Mouse (Mus musculus): ENCODE results near the gene Cort. TPM values are rescaled to one million over a fixed set of nuclear protein-coding genes. Genes with fewer than 3 reads are reported as not detected.
"Not testable (repeated sequence)": the region's sequence is repeated elsewhere in the genome, so short reads cannot be mapped to it uniquely, and the experiment has no call there.

Gene Cort
- not detected in 2 replicates for polyA plus RNA-seq (2015; fragmentation: Nextera tagmentation; extraction: Ambion mirVana)

GRCm38 (mm10) chr4:149126663-149127062, at the start of gene Cort:
Gene Cort, minus strand, starts transcription at chr4:149126763.
- Histone ChIP-seq H3K4me2 (replicated peaks; ENCODE audit: low read depth) (no peak within 1 kb of the TSS), H3K9ac (ENCODE audit: low read depth, low read length) (0 out of 2 replicates have a peak within 1 kb of the TSS, but pooled peaks have one; percentile 3), H3K4me1 (replicated peaks; ENCODE audit: control insufficient read depth, insufficient read depth, low read length) (no peaks in the 10 kb centered on the region), H3K9me3 (ENCODE audit: control insufficient read depth) (no peaks in the 10 kb centered on the region), H3K4me3 (ENCODE audit: low read depth, low read length) (no peak within 1 kb of the TSS), H3K27me3 (replicated peaks; ENCODE audit: control insufficient read depth, insufficient read depth, low read length) (no peaks in the 10 kb centered on the region), H3K27ac (ENCODE audit: low read depth, low read length) (no peak within 1 kb of the TSS), H3K36me3 (ENCODE audit: control insufficient read depth, insufficient read depth) (peaks cover 4% of the 10 kb centered on the region; the same call in 1 of the 2 replicates)
- no peak for TF ChIP-seq CTCF (IDR thresholded peaks at IDR 0.05; ENCODE audit: low read depth)
- ATAC-seq = no peak
- WGBS = 81% methylated on average over 11 of the region's 11 CpGs

- H3K9ac ChIP-seq (ENCODE audit: low read depth, low read length) = no peak overlapping the region
- 80% methylated on average over 6 of the region's 6 CpGs for WGBS
- ATAC-seq = no peak
Measured at GRCm38 (mm10) chr4:149173661-149174060, 47.1 kb upstream of the Cort start.

GRCm38 (mm10) chr4:149172666-149173065, 46.1 kb upstream of the Cort start:
- Histone ChIP-seq H3K36me3 (ENCODE audit: control insufficient read depth, insufficient read depth) (no peaks in the 10 kb centered on the region), H3K27me3 (replicated peaks; ENCODE audit: control insufficient read depth, insufficient read depth, low read length) (no peaks in the 10 kb centered on the region), H3K4me1 (replicated peaks; ENCODE audit: control insufficient read depth, insufficient read depth, low read length) (peaks cover 3% of the 10 kb centered on the region; the same call in 1 of the 2 replicates), H3K4me3 (ENCODE audit: low read depth, low read length) (no peak overlapping the region), H3K9me3 (ENCODE audit: control insufficient read depth) (no peaks in the 10 kb centered on the region), H3K9ac (ENCODE audit: low read depth, low read length) (no peak overlapping the region; the same call in 1 of the 2 replicates), H3K27ac (ENCODE audit: low read depth, low read length) (no peak overlapping the region), H3K4me2 (replicated peaks; ENCODE audit: low read depth) (no peak overlapping the region)
- ATAC-seq = no peak
- WGBS = 66% methylated on average over 2 of the region's 2 CpGs
- no peak for TF ChIP-seq CTCF (IDR thresholded peaks at IDR 0.05; ENCODE audit: low read depth)

More at GRCm38 (mm10) chr4:149173661-149174060, 47.1 kb upstream of the Cort start:
- no peak overlapping the region for H3K27ac ChIP-seq (ENCODE audit: low read depth, low read length)
- peaks cover 3% of the 10 kb centered on the region; the same call in 1 of the 2 replicates for H3K4me1 ChIP-seq (replicated peaks; ENCODE audit: control insufficient read depth, insufficient read depth, low read length)
- H3K36me3 ChIP-seq (ENCODE audit: control insufficient read depth, insufficient read depth) = no peaks in the 10 kb centered on the region
- no peak for TF ChIP-seq CTCF (IDR thresholded peaks at IDR 0.05; ENCODE audit: low read depth)
- no peaks in the 10 kb centered on the region for H3K27me3 ChIP-seq (replicated peaks; ENCODE audit: control insufficient read depth, insufficient read depth, low read length)
- no peaks in the 10 kb centered on the region for H3K9me3 ChIP-seq (ENCODE audit: control insufficient read depth)
- no peak overlapping the region for H3K4me3 ChIP-seq (ENCODE audit: low read depth, low read length)
- no peak overlapping the region for H3K4me2 ChIP-seq (replicated peaks; ENCODE audit: low read depth)

DNA sequence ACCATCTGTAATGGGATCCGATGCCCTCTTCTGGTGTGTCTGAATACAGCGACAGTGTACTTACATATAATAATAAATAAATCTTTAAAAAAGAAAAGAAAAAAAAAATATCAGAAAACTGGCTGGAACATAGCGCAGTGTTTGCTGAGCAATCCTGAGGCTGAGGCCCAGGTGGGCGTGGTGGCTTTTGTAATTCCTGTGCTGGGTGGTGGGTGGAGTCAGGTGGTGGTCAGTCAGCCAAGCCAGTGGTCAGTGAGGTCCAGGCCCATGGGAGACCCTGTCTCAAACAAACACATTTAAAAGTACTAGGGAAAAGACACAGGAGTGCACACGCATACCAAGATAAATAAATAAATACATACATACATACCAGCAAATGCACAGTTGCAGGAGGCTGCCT, 45.5 kb upstream of the Cort start:
- Histone ChIP-seq H3K9me3 (ENCODE audit: control insufficient read depth) (no peaks in the 10 kb centered on the region), H3K9ac (ENCODE audit: low read depth, low read length) (no peak overlapping the region), H3K4me3 (ENCODE audit: low read depth, low read length) (no peak overlapping the region), H3K4me2 (replicated peaks; ENCODE audit: low read depth) (no peak overlapping the region), H3K36me3 (ENCODE audit: control insufficient read depth, insufficient read depth) (no peaks in the 10 kb centered on the region), H3K4me1 (replicated peaks; ENCODE audit: control insufficient read depth, insufficient read depth, low read length) (peaks cover 3% of the 10 kb centered on the region; the same call in 1 of the 2 replicates), H3K27ac (ENCODE audit: low read depth, low read length) (no peak overlapping the region), H3K27me3 (replicated peaks; ENCODE audit: control insufficient read depth, insufficient read depth, low read length) (no peaks in the 10 kb centered on the region)
- TF ChIP-seq CTCF (IDR thresholded peaks at IDR 0.05; ENCODE audit: low read depth) = no peak
- WGBS = 82% methylated on average over 5 of the region's 5 CpGs
- no peak for ATAC-seq

DNA sequence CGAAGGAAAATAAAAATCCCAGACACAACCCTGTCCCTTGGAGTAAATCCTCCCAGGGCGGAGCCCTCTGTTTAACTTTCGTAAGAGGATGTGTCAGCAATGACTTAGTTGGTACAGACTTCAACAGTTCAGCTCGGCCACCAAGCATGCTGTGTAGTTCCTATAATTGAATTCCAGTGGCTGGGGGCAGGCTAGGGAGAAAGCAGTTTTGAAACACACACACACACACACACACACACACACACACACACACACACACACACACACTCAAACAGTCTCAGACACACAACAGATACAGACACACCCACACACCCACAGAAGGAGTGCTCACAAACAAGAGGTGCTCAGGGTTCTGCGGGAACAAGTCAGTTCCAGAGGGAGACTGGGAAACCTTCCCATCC, 45.0 kb upstream of the Cort start:
- WGBS = 28% methylated on average over 5 of the region's 5 CpGs

DNA sequence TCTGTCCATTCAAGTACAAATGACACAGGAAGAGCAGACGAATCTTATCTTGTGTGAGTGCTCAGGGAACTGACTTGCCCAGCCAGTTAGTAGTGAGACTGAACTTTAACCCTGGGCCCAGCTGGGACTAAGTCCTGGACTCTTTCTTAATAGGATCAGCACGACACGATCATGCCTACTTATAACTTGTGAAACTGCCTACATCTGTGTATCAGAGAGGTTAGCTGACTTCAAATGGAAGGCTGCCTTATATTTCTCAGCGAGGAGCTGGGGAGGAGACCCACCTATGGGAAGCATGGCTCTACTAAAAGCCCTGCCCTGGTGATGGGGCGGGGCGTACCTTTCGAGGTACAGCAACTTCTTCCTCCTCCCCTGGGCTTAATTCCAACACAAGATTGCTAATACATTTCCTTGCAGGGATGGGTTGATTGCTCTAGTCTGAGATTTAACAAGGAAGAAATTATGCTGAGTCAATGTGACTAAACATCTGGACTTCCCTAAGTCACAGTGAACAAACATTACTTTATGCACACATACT, 43.9 kb upstream of the Cort start:
- WGBS = 24% methylated on average over 7 of the region's 7 CpGs
- H3K4me2 ChIP-seq (replicated peaks; ENCODE audit: low read depth) = peak overlapping the region; percentile 43
- H3K36me3 ChIP-seq (ENCODE audit: control insufficient read depth, insufficient read depth) = no peaks in the 10 kb centered on the region
- no peak overlapping the region for H3K4me3 ChIP-seq (ENCODE audit: low read depth, low read length)
- no peak overlapping the region for H3K9ac ChIP-seq (ENCODE audit: low read depth, low read length)
- H3K27ac ChIP-seq (ENCODE audit: low read depth, low read length) = peak overlapping the region; percentile 94
- H3K9me3 ChIP-seq (ENCODE audit: control insufficient read depth) = no peaks in the 10 kb centered on the region
- TF ChIP-seq CTCF (IDR thresholded peaks at IDR 0.05; ENCODE audit: low read depth) = no peak
- peak; percentile 76 for ATAC-seq
- peaks cover 5% of the 10 kb centered on the region for H3K4me1 ChIP-seq (replicated peaks; ENCODE audit: control insufficient read depth, insufficient read depth, low read length)
- no peaks in the 10 kb centered on the region for H3K27me3 ChIP-seq (replicated peaks; ENCODE audit: control insufficient read depth, insufficient read depth, low read length)

More for the DNA sequence above, 45.0 kb upstream of the Cort start:
- no peak overlapping the region for H3K4me3 ChIP-seq (ENCODE audit: low read depth, low read length)
- ATAC-seq = no peak
- H3K4me2 ChIP-seq (replicated peaks; ENCODE audit: low read depth) = no peak overlapping the region
- H3K9me3 ChIP-seq (ENCODE audit: control insufficient read depth) = no peaks in the 10 kb centered on the region
- no peaks in the 10 kb centered on the region for H3K36me3 ChIP-seq (ENCODE audit: control insufficient read depth, insufficient read depth)
- TF ChIP-seq CTCF (IDR thresholded peaks at IDR 0.05; ENCODE audit: low read depth) = no peak
- peak overlapping the region; percentile 70 for H3K27ac ChIP-seq (ENCODE audit: low read depth, low read length)
- H3K4me1 ChIP-seq (replicated peaks; ENCODE audit: control insufficient read depth, insufficient read depth, low read length) = peaks cover 3% of the 10 kb centered on the region; the same call in 1 of the 2 replicates
- H3K27me3 ChIP-seq (replicated peaks; ENCODE audit: control insufficient read depth, insufficient read depth, low read length) = no peaks in the 10 kb centered on the region
- H3K9ac ChIP-seq (ENCODE audit: low read depth, low read length) = no peak overlapping the region

GRCm38 (mm10) chr4:149169926-149170325, 43.4 kb upstream of the Cort start:
- H3K4me3 ChIP-seq (ENCODE audit: low read depth, low read length); H3K9ac ChIP-seq (ENCODE audit: low read depth, low read length); H3K4me1 ChIP-seq (replicated peaks; ENCODE audit: control insufficient read depth, insufficient read depth, low read length); H3K9me3 ChIP-seq (ENCODE audit: control insufficient read depth); H3K36me3 ChIP-seq (ENCODE audit: control insufficient read depth, insufficient read depth); H3K27me3 ChIP-seq (replicated peaks; ENCODE audit: control insufficient read depth, insufficient read depth, low read length): not testable (repeated sequence)
- peak; percentile 1; the same call in 1 of the 2 replicates for ATAC-seq
- Histone ChIP-seq H3K27ac (ENCODE audit: low read depth, low read length) (peak overlapping the region; percentile 94), H3K4me2 (replicated peaks; ENCODE audit: low read depth) (peak overlapping the region; percentile 43)
- 49% methylated on average over 7 of the region's 8 CpGs for WGBS

Measured in intestine, postnatal 0 days (tissue).